Comparison of ENCODE assay signal across 18 mouse cellular contexts in the genomic region with DNA sequence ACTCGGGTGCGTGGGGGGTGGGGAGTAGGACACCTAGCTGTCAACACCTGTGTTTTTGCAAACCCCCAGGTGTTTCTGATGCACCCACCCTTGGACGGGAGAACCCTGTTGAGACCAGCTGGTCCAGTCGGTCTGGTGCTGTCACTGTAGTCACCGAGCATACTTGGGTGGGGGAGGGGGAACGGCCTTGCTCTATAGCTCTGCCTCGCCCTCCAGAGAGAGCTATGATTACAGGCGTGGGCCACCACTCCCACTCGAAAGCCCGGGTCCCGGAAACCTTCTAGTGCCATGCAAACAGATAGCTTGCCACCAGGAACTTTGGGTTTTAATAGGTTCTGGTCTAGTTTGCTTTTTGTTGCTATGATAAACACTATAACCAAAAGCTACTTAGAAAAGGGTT. TPM values are rescaled to one million over a fixed set of nuclear protein-coding genes. Genes with fewer than 3 reads are reported as not detected.
DNase-seq lines count a peak whose midpoint lies in the region; ATAC-seq and TF ChIP-seq lines count a peak whose summit lies in the region.
"Had no signal": no experiment of that assay in that cellular context is flagged by ENCODE, and none has a peak within 500 bp of the region (broad histone marks: within the 10 kb centered on the region; RNA-seq: fewer than 3 reads in every experiment).

No protein-coding gene starts in this region.

- H3K4me2 ChIP-seq in intestine, postnatal 0 days (replicated peaks; ENCODE audit: low read depth): no peak overlapping the region
- H3K4me2 ChIP-seq in forebrain, embryonic 15.5 days (replicated peaks): no peak overlapping the region
- H3K4me2 ChIP-seq: liver, embryonic 13.5 days had no signal

- H3K4me1 ChIP-seq in E14TG2a.4 (replicated peaks; ENCODE audit: low read depth, low read length) (peaks cover 38% of the 10 kb centered on the region), ES-Bruce4 (ENCODE audit: control insufficient read depth, insufficient read depth, low read length) (peaks cover 6% of the 10 kb centered on the region)
- peaks cover 6% of the 10 kb centered on the region; the same call in 1 of the 2 replicates for H3K4me1 ChIP-seq in intestine, postnatal 0 days (replicated peaks; ENCODE audit: control insufficient read depth, insufficient read depth, low read length)
- H3K4me1 ChIP-seq in forebrain, embryonic 15.5 days: peaks cover 8% of the 10 kb centered on the region

- H3K9me3 ChIP-seq in E14TG2a.4 (ENCODE audit: low read length) (no peaks in the 10 kb centered on the region), ES-Bruce4 (replicated peaks; ENCODE audit: control insufficient read depth, insufficient read depth, low read length, poor library complexity, severe bottlenecking) (no peaks in the 10 kb centered on the region)
- H3K9me3 ChIP-seq in intestine, postnatal 0 days (ENCODE audit: control insufficient read depth): no peaks in the 10 kb centered on the region
- no peaks in the 10 kb centered on the region for H3K9me3 ChIP-seq in forebrain, embryonic 15.5 days
- H3K9me3 ChIP-seq: liver, embryonic 13.5 days; megakaryocyte, embryonic 14.5 days; neural tube, embryonic 13.5 days had no signal

- H3K36me3 ChIP-seq in E14TG2a.4 (ENCODE audit: insufficient read depth, low read length): no peaks in the 10 kb centered on the region
- no peaks in the 10 kb centered on the region for H3K36me3 ChIP-seq in ES-Bruce4 (ENCODE audit: control insufficient read depth, insufficient read depth, low read length, poor library complexity, severe bottlenecking)
- no peaks in the 10 kb centered on the region for H3K36me3 ChIP-seq in intestine, postnatal 0 days (ENCODE audit: control insufficient read depth, insufficient read depth)
- H3K36me3 ChIP-seq in forebrain, embryonic 15.5 days: no peaks in the 10 kb centered on the region
- H3K36me3 ChIP-seq: liver, embryonic 13.5 days; neural tube, embryonic 13.5 days had no signal

- H3K9ac ChIP-seq in ES-Bruce4 (ENCODE audit: low read depth, poor library complexity, severe bottlenecking): no peak overlapping the region
- no peak overlapping the region for H3K9ac ChIP-seq in intestine, postnatal 0 days (ENCODE audit: low read depth, low read length)
- H3K9ac ChIP-seq in forebrain, embryonic 15.5 days (replicated peaks): no peak overlapping the region
- H3K9ac ChIP-seq: forebrain, postnatal 0 days; hindbrain, embryonic 14.5 days; liver, embryonic 13.5 days; neural tube, embryonic 13.5 days had no signal

- H3K27ac ChIP-seq in ES-Bruce4 (ENCODE audit: insufficient read depth, low read length): no peak overlapping the region
- H3K27ac ChIP-seq in intestine, postnatal 0 days (ENCODE audit: low read depth, low read length): peak overlapping the region; percentile 24; the same call in 1 of the 2 replicates
- H3K27ac ChIP-seq in forebrain, embryonic 15.5 days (replicated peaks): no peak overlapping the region
- H3K27ac ChIP-seq: hindbrain, embryonic 14.5 days; liver, embryonic 13.5 days; neural tube, embryonic 13.5 days had no signal

- H3K4me3 ChIP-seq in E14TG2a.4 (replicated peaks; ENCODE audit: low read length) (peak overlapping the region; percentile 71; the same call in 1 of the 2 replicates), ES-Bruce4 (ENCODE audit: low read depth, low read length) (no peak overlapping the region)
- H3K4me3 ChIP-seq in intestine, postnatal 0 days (ENCODE audit: low read depth, low read length): no peak overlapping the region
- no peak overlapping the region for H3K4me3 ChIP-seq in forebrain, embryonic 15.5 days
- H3K4me3 ChIP-seq: liver, embryonic 13.5 days; megakaryocyte, embryonic 14.5 days; neural tube, embryonic 13.5 days had no signal

- no peak for TF ChIP-seq CTCF in E14TG2a.4 (conservative IDR thresholded peaks at IDR 0.05; ENCODE audit: low read length)
- no peak for TF ChIP-seq CTCF in ES-Bruce4 (IDR thresholded peaks at IDR 0.05; ENCODE audit: low read depth, low read length)
- TF ChIP-seq CTCF in intestine, postnatal 0 days (IDR thresholded peaks at IDR 0.05; ENCODE audit: low read depth): no peak

- DNase-seq in lung, postnatal 4 days: peak; percentile 15 to 36
- no peak for DNase-seq in spleen, postnatal 14 days (ENCODE audit: low spot score in 2 of 2)
- no peak for DNase-seq in right cerebral cortex, postnatal 14 days
- DNase-seq: cerebellum, adult 2 months; embryo, embryonic 11 days; forebrain, postnatal 0 days; heart, postnatal 10 days; kidney, postnatal 36 days; liver, embryonic 13.5 days; thymus, adult 2 months had no signal

- no peak; the same call in 1 of the 2 replicates for ATAC-seq in intestine, postnatal 0 days
- ATAC-seq in forebrain, embryonic 15.5 days (replicated peaks): no peak
- ATAC-seq: CD4-positive, CD25-positive, alpha-beta regulatory T cell, adult 4 months; forebrain, postnatal 0 days had no signal

- WGBS in intestine, postnatal 0 days: 43% methylated on average over 11 of the region's 11 CpGs
- 89% methylated on average over 11 of the region's 11 CpGs for whole genome bisulfite sequencing in forebrain, embryonic 15.5 days

- 0 out of 2 replicates have a peak, but pooled peaks have one; percentile 20 for TF ChIP-seq EP300 in ES-Bruce4 (IDR thresholded peaks at IDR 0.05; ENCODE audit: insufficient read depth, low read depth, low read length)

- TF ChIP-seq POLR2A in ES-Bruce4 (IDR thresholded peaks at IDR 0.05; ENCODE audit: insufficient read depth, low read length): no peak

- H3K27me3 ChIP-seq in E14TG2a.4 (ENCODE audit: insufficient read depth, low read length): peaks cover 44% of the 10 kb centered on the region
- H3K27me3 ChIP-seq in ES-Bruce4 (ENCODE audit: control insufficient read depth, insufficient read depth, low read length, poor library complexity, severe bottlenecking): no peaks in the 10 kb centered on the region
- H3K27me3 ChIP-seq in intestine, postnatal 0 days (replicated peaks; ENCODE audit: control insufficient read depth, insufficient read depth, low read length): no peaks in the 10 kb centered on the region
- H3K27me3 ChIP-seq in forebrain, embryonic 15.5 days: peaks cover 5% of the 10 kb centered on the region; the same call in 1 of the 2 replicates

RNA-seq across cellular contexts. Expression of gene Acbd3, which starts 36.3 kb away (rescaled TPM):
- polyA plus RNA-seq in ES-Bruce4 (2011; ENCODE audit: insufficient read depth, insufficient read length, low read depth, missing spikeins): 44.8 and 47.7 TPM in 2 replicates
- polyA plus RNA-seq in intestine, postnatal 0 days (2015; fragmentation: Nextera tagmentation; extraction: Ambion mirVana): 16.9 and 18.4 TPM in 2 replicates
- 20.7 and 23.7 TPM in 2 replicates for polyA plus RNA-seq in forebrain, embryonic 15.5 days (2015; fragmentation: Nextera tagmentation; extraction: Ambion mirVana)

RNA-seq across cellular contexts. Expression of gene H3f3a, which starts 51.6 kb away (rescaled TPM):
- 679 and 698 TPM in 2 replicates for polyA plus RNA-seq in ES-Bruce4 (2011; ENCODE audit: insufficient read depth, insufficient read length, low read depth, missing spikeins)
- 1,056 and 1,104 TPM in 2 replicates for polyA plus RNA-seq in intestine, postnatal 0 days (2015; fragmentation: Nextera tagmentation; extraction: Ambion mirVana)
- polyA plus RNA-seq in forebrain, embryonic 15.5 days (2015; fragmentation: Nextera tagmentation; extraction: Ambion mirVana): 3,899 and 4,029 TPM in 2 replicates

Comparison
In these comparisons a context has a peak if more than half of its experiments do, and no peak if none do; other contexts are left out.
1. DNase-seq: peak in lung, postnatal 4 days (2 of 2); none in spleen, postnatal 14 days (0 of 2) and right cerebral cortex, postnatal 14 days (single experiment).